Mouse (Mus musculus) liver, embryonic 11.5 days (tissue): ENCODE data around the gene Slc6a16. TPM values are rescaled to one million over a fixed set of nuclear protein-coding genes. Genes with fewer than 3 reads are reported as not detected.

Experiments used
- ATAC-seq: fragments of 200-750 bp; cut with Nextera tagmentation; replicated peaks from 2 replicates; pipeline ENCODE4 v1.8.0; 2017; ENCODE audit warnings: moderate number of reproducible peaks, mild to moderate bottlenecking, moderate TSS enrichment, moderate library complexity; ENCODE audit not compliant: low FRiP score
- DNase-seq: peaks from one replicate; pipeline ENCODE4 v3.0.0-alpha.2; 2017; ENCODE audit warnings: low spot score
- H3K27ac ChIP-seq: fragments of 300-500 bp; sonication (generic); 2 replicates; pipeline ENCODE4 v1.5.1; 2014; ENCODE audit warnings: mild to moderate bottlenecking, low read depth, low read length, control low read depth
- H3K27me3 ChIP-seq: fragments of 300-500 bp; sonication (generic); replicated peaks from 2 replicates; pipeline ENCODE4 v1.6.1; 2014; ENCODE audit warnings: low read length, mixed read lengths; ENCODE audit not compliant: control insufficient read depth, insufficient read depth
- H3K36me3 ChIP-seq: fragments of 300-500 bp; sonication (generic); 2 replicates; pipeline ENCODE4 v1.6.1; 2014; ENCODE audit warnings: mild to moderate bottlenecking, low read length, moderate library complexity, mixed read lengths; ENCODE audit not compliant: control insufficient read depth, insufficient read depth
- H3K4me1 ChIP-seq: fragments of 300-500 bp; sonication (generic); replicated peaks from 2 replicates; pipeline ENCODE4 v1.6.1; 2014; ENCODE audit warnings: low read length, mixed read lengths; ENCODE audit not compliant: control insufficient read depth, insufficient read depth
- H3K4me2 ChIP-seq: fragments of 300-500 bp; sonication (generic); 2 replicates; pipeline ENCODE4 v1.6.1; 2014; ENCODE audit warnings: mild to moderate bottlenecking, control low read depth, moderate library complexity
- H3K4me3 ChIP-seq: fragments of 300-500 bp; sonication (generic); 2 replicates; pipeline ENCODE4 v1.5.1; 2014; ENCODE audit warnings: low read depth, low read length, control low read depth
- H3K9ac ChIP-seq: fragments of 300-500 bp; sonication (generic); 2 replicates; pipeline ENCODE4 v1.6.1; 2014; ENCODE audit warnings: low read depth, low read length, control low read depth
- H3K9me3 ChIP-seq: fragments of 300-500 bp; sonication (generic); 2 replicates; pipeline ENCODE4 v1.6.1; 2016; ENCODE audit warnings: low read length, inconsistent platforms, mixed read lengths; ENCODE audit not compliant: control insufficient read depth
- WGBS: fragments of 180-500 bp; shearing (Covaris S2); extraction: QIAGEN DNeasy Blood & Tissue Kit; methylation state at CpG from one replicate; pipeline ENCODE4 v1.1.7; 2014; 5-methylcytosine and 5-hydroxymethylcytosine counted together
- polyA plus RNA-seq: library from polyadenylated mRNA; unstranded; fragments of >200 nt; fragmentation: Nextera tagmentation; extraction: Ambion mirVana; gene quantifications from 2 replicates; pipeline ENCODE4 v1.2.1, GENCODE M21; 2014

Slc6a16 gene
- polyA plus RNA-seq, 1 experiment from 2014 or later: 0.19 TPM

GRCm38 (mm10) chr7:45196176-45196535 is 44.7 kb upstream of the Slc6a16 start:
- Histone ChIP-seq H3K4me2 (no peak overlapping the region), H3K36me3 (no peaks in the 10 kb centered on the region), H3K4me3 (no peak overlapping the region), H3K27ac (no peak overlapping the region), H3K4me1 (no peaks in the 10 kb centered on the region; the same call in 1 of the 2 replicates), H3K9ac (no peak overlapping the region), H3K27me3 (peaks cover 34% of the 10 kb centered on the region), H3K9me3 (no peaks in the 10 kb centered on the region)
- DNase-seq (no peak), ATAC-seq (no peak)
- 77% methylated on average over 4 of the region's 4 CpGs for WGBS

GRCm38 (mm10) chr7:45196994-45197393 is 43.9 kb upstream of the Slc6a16 start:
- H3K27me3 ChIP-seq: peaks cover 30% of the 10 kb centered on the region

GRCm38 (mm10) chr7:45198435-45198834 is 42.5 kb upstream of the Slc6a16 start:
- ATAC-seq (no peak), DNase-seq (peak; percentile 58)
- H3K4me1 ChIP-seq: no peaks in the 10 kb centered on the region; the same call in 1 of the 2 replicates
- H3K27me3 ChIP-seq: peaks cover 22% of the 10 kb centered on the region
- no peak overlapping the region for H3K9ac ChIP-seq
- no peak overlapping the region for H3K4me3 ChIP-seq
- H3K4me2 ChIP-seq: no peak overlapping the region
- 9% methylated on average over 5 of the region's 5 CpGs for WGBS
- no peaks in the 10 kb centered on the region for H3K36me3 ChIP-seq
- H3K9me3 ChIP-seq: no peaks in the 10 kb centered on the region
- H3K27ac ChIP-seq: no peak overlapping the region

More at GRCm38 (mm10) chr7:45196994-45197393, 43.9 kb upstream of the Slc6a16 start:
- ATAC-seq (no peak), DNase-seq (no peak)
- Histone ChIP-seq H3K36me3 (no peaks in the 10 kb centered on the region), H3K9ac (no peak overlapping the region), H3K9me3 (no peaks in the 10 kb centered on the region), H3K4me3 (no peak overlapping the region), H3K27ac (no peak overlapping the region), H3K4me2 (no peak overlapping the region), H3K4me1 (no peaks in the 10 kb centered on the region; the same call in 1 of the 2 replicates)
- 58% methylated on average over 5 of the region's 5 CpGs for WGBS

GRCm38 (mm10) chr7:45198961-45199360 is 41.9 kb upstream of the Slc6a16 start:
- Histone ChIP-seq H3K9me3 (no peaks in the 10 kb centered on the region), H3K9ac (no peak overlapping the region), H3K27ac (no peak overlapping the region), H3K27me3 (peaks cover 22% of the 10 kb centered on the region), H3K4me1 (no peaks in the 10 kb centered on the region; the same call in 1 of the 2 replicates), H3K4me2 (no peak overlapping the region), H3K4me3 (no peak overlapping the region), H3K36me3 (no peaks in the 10 kb centered on the region)
- ATAC-seq (no peak), DNase-seq (no peak)
- 75% methylated on average over 11 of the region's 11 CpGs for WGBS

- H3K9ac ChIP-seq: no peak overlapping the region
- WGBS: 45% methylated on average over 10 of the region's 10 CpGs
- ATAC-seq: no peak
These were observed 38.2 kb upstream of the Slc6a16 start for GRCm38 (mm10) chr7:45202654-45203053.

GRCm38 (mm10) chr7:45204380-45205143 is 36.3 kb upstream of the Slc6a16 start, which contains the start of gene Ccdc155:
Gene Ccdc155 (minus strand): TSS chr7:45204892.
- H3K27me3 ChIP-seq: peaks cover 6% of the 10 kb centered on the region; the same call in 1 of the 2 replicates
- no peaks in the 10 kb centered on the region for H3K9me3 ChIP-seq
- peak within 1 kb of the TSS; percentile 46 for H3K4me3 ChIP-seq
- ATAC-seq (peak; percentile 93), DNase-seq (peak; percentile 89)
- peak within 1 kb of the TSS; percentile 74 for H3K4me2 ChIP-seq
- H3K36me3 ChIP-seq: no peaks in the 10 kb centered on the region
- 7% methylated on average over 44 of the region's 44 CpGs for WGBS
- no peak within 1 kb of the TSS for H3K27ac ChIP-seq
- H3K4me1 ChIP-seq: peaks cover 3% of the 10 kb centered on the region; the same call in 1 of the 2 replicates
- peak within 1 kb of the TSS; percentile 37 for H3K9ac ChIP-seq

More at GRCm38 (mm10) chr7:45202654-45203053, 38.2 kb upstream of the Slc6a16 start:
- peaks cover 3% of the 10 kb centered on the region; the same call in 1 of the 2 replicates for H3K4me1 ChIP-seq
- no peak overlapping the region for H3K4me3 ChIP-seq
- no peak for DNase-seq
- no peaks in the 10 kb centered on the region for H3K36me3 ChIP-seq
- H3K27ac ChIP-seq: no peak overlapping the region
- no peaks in the 10 kb centered on the region for H3K9me3 ChIP-seq
- peaks cover 6% of the 10 kb centered on the region; the same call in 1 of the 2 replicates for H3K27me3 ChIP-seq
- no peak overlapping the region for H3K4me2 ChIP-seq

- H3K9ac ChIP-seq: no peak overlapping the region
- no peak for ATAC-seq
- DNase-seq: no peak
- 74% methylated on average over 6 of the region's 6 CpGs for WGBS
- H3K4me1 ChIP-seq: peaks cover 15% of the 10 kb centered on the region
- H3K4me2 ChIP-seq: no peak overlapping the region
- peaks cover 19% of the 10 kb centered on the region for H3K27me3 ChIP-seq
- H3K36me3 ChIP-seq: no peaks in the 10 kb centered on the region
- no peaks in the 10 kb centered on the region for H3K9me3 ChIP-seq
- H3K27ac ChIP-seq: no peak overlapping the region
- no peak overlapping the region for H3K4me3 ChIP-seq
These were observed 32.6 kb upstream of the Slc6a16 start for GRCm38 (mm10) chr7:45208260-45208659.

- H3K9ac ChIP-seq: no peak overlapping the region
- H3K9me3 ChIP-seq: no peaks in the 10 kb centered on the region
- peak overlapping the region; percentile 61 for H3K4me2 ChIP-seq
- peaks cover 14% of the 10 kb centered on the region for H3K4me1 ChIP-seq
- DNase-seq: no peak
- 29% methylated on average over 10 of the region's 10 CpGs for WGBS
- no peak for ATAC-seq
- H3K27me3 ChIP-seq: peaks cover 28% of the 10 kb centered on the region
- H3K27ac ChIP-seq: no peak overlapping the region
- peak overlapping the region; percentile 35; the same call in 1 of the 2 replicates for H3K4me3 ChIP-seq
- H3K36me3 ChIP-seq: no peaks in the 10 kb centered on the region
These were observed 29.8 kb upstream of the Slc6a16 start for GRCm38 (mm10) chr7:45211070-45211469.

- Histone ChIP-seq H3K9me3 (no peaks in the 10 kb centered on the region), H3K9ac (no peak within 1 kb of the TSS), H3K36me3 (no peaks in the 10 kb centered on the region), H3K4me1 (peaks cover 14% of the 10 kb centered on the region), H3K27me3 (peaks cover 30% of the 10 kb centered on the region), H3K4me2 (peak within 1 kb of the TSS; percentile 61), H3K4me3 (peak within 1 kb of the TSS; percentile 35), H3K27ac (no peak within 1 kb of the TSS)
- DNase-seq (peak; percentile 59), ATAC-seq (peak; percentile 51)
- 2% methylated on average over 17 of the region's 17 CpGs for WGBS
These were observed 29.0 kb upstream of the Slc6a16 start, which contains the start of gene Dkkl1 for GRCm38 (mm10) chr7:45211851-45212251. Gene Dkkl1 (minus strand): TSS chr7:45212147.
